Mouse (Mus musculus) lung, adult 18-20 months (tissue): ENCODE results near the gene Rpl10a.

Experiments
- DNase-seq, 2 experiments: peaks; one replicate each; pipeline ENCODE4 v3.0.0; 2022; ENCODE audit warnings: mixed read lengths in 2 of 2

The Rpl10a gene

GRCm38 (mm10) chr17:28328366-28328928, at the start of gene Rpl10a:
Gene Rpl10a (plus strand): TSS chr17:28328471.
- peak; percentile 96 to 97 for DNase-seq

GRCm38 (mm10) chr17:28279236-28279635, 49.0 kb upstream of the Rpl10a start:
- DNase-seq = no peak

GRCm38 (mm10) chr17:28279780-28280422, 48.4 kb upstream of the Rpl10a start:
- peak; percentile 72 to 81 for DNase-seq

- no peak for DNase-seq
Observed at GRCm38 (mm10) chr17:28280423-28280800, 47.9 kb upstream of the Rpl10a start.

GRCm38 (mm10) chr17:28280831-28281377, 47.4 kb upstream of the Rpl10a start:
- no peak for DNase-seq

GRCm38 (mm10) chr17:28281866-28282441, 46.3 kb upstream of the Rpl10a start:
- no peak for DNase-seq

- no peak for DNase-seq
Observed at GRCm38 (mm10) chr17:28283199-28283598, 45.1 kb upstream of the Rpl10a start.

- no peak for DNase-seq
Observed at GRCm38 (mm10) chr17:28286133-28286532, 42.1 kb upstream of the Rpl10a start.

GRCm38 (mm10) chr17:28286964-28287363, 41.3 kb upstream of the Rpl10a start:
- no peak for DNase-seq

GRCm38 (mm10) chr17:28287578-28287977, 40.7 kb upstream of the Rpl10a start:
- DNase-seq = no peak

GRCm38 (mm10) chr17:28287980-28288379, 40.3 kb upstream of the Rpl10a start:
- DNase-seq = no peak

GRCm38 (mm10) chr17:28290262-28290661, 38.0 kb upstream of the Rpl10a start:
- DNase-seq = peak; percentile 63 to 73

GRCm38 (mm10) chr17:28290671-28291070, 37.6 kb upstream of the Rpl10a start:
- DNase-seq = peak; percentile 59 to 73

- DNase-seq = no peak
Observed at GRCm38 (mm10) chr17:28291346-28291745, 36.9 kb upstream of the Rpl10a start.

- DNase-seq = no peak
Observed at GRCm38 (mm10) chr17:28293716-28294115, 34.6 kb upstream of the Rpl10a start.

GRCm38 (mm10) chr17:28294449-28295333, 33.6 kb upstream of the Rpl10a start:
- DNase-seq = no peak

- DNase-seq = no peak
Observed at GRCm38 (mm10) chr17:28298888-28299287, 29.4 kb upstream of the Rpl10a start.

GRCm38 (mm10) chr17:28299669-28300320, 28.5 kb upstream of the Rpl10a start:
- DNase-seq = no peak

- no peak for DNase-seq
Observed at GRCm38 (mm10) chr17:28300323-28300722, 27.9 kb upstream of the Rpl10a start.

GRCm38 (mm10) chr17:28300850-28301249, 27.4 kb upstream of the Rpl10a start:
- no peak for DNase-seq

- no peak for DNase-seq
Observed at GRCm38 (mm10) chr17:28305172-28305571, 23.1 kb upstream of the Rpl10a start.
